Mouse (Mus musculus) MEL (cell line): ENCODE measurements at regions not wholly inside any gene's neighbourhood (a gene's known extent, or its start where the extent isn't known, plus 50 kb on each side); places are given as distances from the start of the nearest gene placed in this dataset.

Source experiments
- DNase-seq: peaks from one replicate; pipeline ENCODE4 v3.0.0; 2011; ENCODE audit warnings: low read depth, low spot score
- H3K27ac ChIP-seq: 2 replicates; pipeline ENCODE4 v1.5.1; 2012; ENCODE audit warnings: low read depth, mild to moderate bottlenecking, control low read depth, low read length, moderate library complexity; ENCODE audit not compliant: control insufficient read depth
- H3K27me3 ChIP-seq, 2 experiments: fragments of 150-350 bp in 1 of 2; sonication (generic) in 1 of 2; 2 replicates each; pipeline ENCODE4 v1.6.1; 2012; ENCODE audit warnings: low read length in 2 of 2, mild to moderate bottlenecking in 2 of 2, improper control_type of control experiment in 1 of 2, moderate library complexity in 1 of 2; ENCODE audit not compliant: insufficient read depth in 2 of 2, control insufficient read depth in 1 of 2
- H3K36me3 ChIP-seq, 2 experiments: 2 replicates each; pipeline ENCODE4 v1.6.1; 2012 to 2014; ENCODE audit warnings: low read length in 2 of 2, improper control_type of control experiment in 1 of 2, inconsistent platforms in 1 of 2, mild to moderate bottlenecking in 1 of 2; ENCODE audit not compliant: insufficient read depth in 2 of 2, control insufficient read depth in 1 of 2
- H3K4me1 ChIP-seq, 2 experiments: fragments of 150-350 bp in 1 of 2; sonication (generic) in 1 of 2; 2 replicates each; pipeline ENCODE4 v1.6.1; 2012; ENCODE audit warnings: low read length in 2 of 2, improper control_type of control experiment in 1 of 2, mild to moderate bottlenecking in 1 of 2; ENCODE audit not compliant: insufficient read depth in 2 of 2, control insufficient read depth in 1 of 2
- H3K4me3 ChIP-seq, 2 experiments: fragments of 150-350 bp in 1 of 2; sonication (generic) in 1 of 2; 2 replicates each; pipeline ENCODE4 v1.5.1; 2012; ENCODE audit warnings: low read depth in 2 of 2, low read length in 2 of 2, mild to moderate bottlenecking in 2 of 2, moderate library complexity in 2 of 2, control low read depth in 1 of 2, improper control_type of control experiment in 1 of 2; ENCODE audit not compliant: control insufficient read depth in 1 of 2, insufficient read depth in 1 of 2
- H3K79me2 ChIP-seq: 2 replicates; pipeline ENCODE4 v1.6.1; 2012; ENCODE audit warnings: mild to moderate bottlenecking, low read length, moderate library complexity; ENCODE audit not compliant: control insufficient read depth, poor library complexity, insufficient read depth
- H3K9ac ChIP-seq: 2 replicates; pipeline ENCODE4 v1.6.1; 2012; ENCODE audit warnings: low read depth, mild to moderate bottlenecking, control low read depth, low read length, moderate library complexity; ENCODE audit not compliant: control insufficient read depth, poor library complexity, severe bottlenecking
- H3K9me3 ChIP-seq: fragments of 150-350 bp; sonication (generic); replicated peaks from 2 replicates; pipeline ENCODE4 v1.6.1; 2012; ENCODE audit warnings: mild to moderate bottlenecking, low read length, improper control_type of control experiment, moderate library complexity; ENCODE audit not compliant: insufficient read depth
- BHLHE40 ChIP-seq: IDR thresholded peaks from 2 replicates; pipeline ENCODE4 v1.6.1; 2012; ENCODE audit warnings: low read depth, mild to moderate bottlenecking, inconsistent platforms, low read length, improper control_type of control experiment, borderline replicate concordance
- CHD1 ChIP-seq: IDR thresholded peaks from 2 replicates; pipeline ENCODE4 v1.6.1; 2012; ENCODE audit warnings: low read depth, mild to moderate bottlenecking, inconsistent platforms, low read length, improper control_type of control experiment
- CTCF ChIP-seq, 3 experiments: IDR thresholded peaks in 2 of 3; conservative IDR thresholded peaks in 1 of 3; 2 replicates each; pipeline ENCODE4 v1.5.1; 2011 to 2012; ENCODE audit warnings: low read length in 3 of 3, low read depth in 2 of 3, mild to moderate bottlenecking in 2 of 3, improper control_type of control experiment in 1 of 3, inconsistent platforms in 1 of 3, mixed read lengths in 1 of 3, moderate library complexity in 1 of 3; ENCODE audit not compliant: control insufficient read depth in 1 of 3, insufficient read depth in 1 of 3, poor library complexity in 1 of 3, severe bottlenecking in 1 of 3
- E2F4 ChIP-seq: IDR thresholded peaks from 2 replicates; pipeline ENCODE4 v1.6.1; 2011; ENCODE audit warnings: low read depth, low read length, improper control_type of control experiment, borderline replicate concordance
- ELF1 ChIP-seq: IDR thresholded peaks from 2 replicates; pipeline ENCODE4 v1.6.1; 2014; ENCODE audit warnings: low read depth, mild to moderate bottlenecking, inconsistent platforms, low read length, improper control_type of control experiment, moderate library complexity
- ETS1 ChIP-seq: IDR thresholded peaks from 2 replicates; pipeline ENCODE4 v1.6.1; 2012; ENCODE audit warnings: low read depth, mild to moderate bottlenecking, inconsistent platforms, low read length, improper control_type of control experiment, moderate library complexity
- GATA1 ChIP-seq: IDR thresholded peaks from 2 replicates; pipeline ENCODE4 v1.6.1; 2011; ENCODE audit warnings: low read depth, low read length, improper control_type of control experiment
- HCFC1 ChIP-seq: IDR thresholded peaks from 2 replicates; pipeline ENCODE4 v1.6.1; 2012; ENCODE audit warnings: low read depth, mild to moderate bottlenecking, inconsistent platforms, low read length, improper control_type of control experiment, moderate library complexity
- MAFK ChIP-seq: IDR thresholded peaks from 2 replicates; pipeline ENCODE4 v1.6.1; 2011; ENCODE audit warnings: low read depth, mild to moderate bottlenecking, low read length, improper control_type of control experiment, borderline replicate concordance
- MAX ChIP-seq: IDR thresholded peaks from 2 replicates; pipeline ENCODE4 v1.6.1; 2011; ENCODE audit warnings: low read length, improper control_type of control experiment
- MXI1 ChIP-seq: IDR thresholded peaks from 2 replicates; pipeline ENCODE4 v1.6.1; 2011; ENCODE audit warnings: mild to moderate bottlenecking, low read depth, low read length, improper control_type of control experiment
- NELFE ChIP-seq: IDR thresholded peaks from 2 replicates; pipeline ENCODE4 v1.6.1; 2011; ENCODE audit warnings: low read depth, low read length, improper control_type of control experiment
- NRF1 ChIP-seq: IDR thresholded peaks from 2 replicates; pipeline ENCODE4 v1.6.1; 2014; ENCODE audit warnings: low read depth, mild to moderate bottlenecking, inconsistent platforms, low read length, improper control_type of control experiment, moderate library complexity; ENCODE audit not compliant: poor library complexity, insufficient read depth, severe bottlenecking
- POLR2A ChIP-seq, 2 experiments: IDR thresholded peaks; 2 replicates each; pipeline ENCODE4 v1.6.1; 2011 to 2012; ENCODE audit warnings: low read length in 2 of 2, mild to moderate bottlenecking in 2 of 2, control low read depth in 1 of 2, improper control_type of control experiment in 1 of 2, low read depth in 1 of 2, moderate library complexity in 1 of 2; ENCODE audit not compliant: control insufficient read depth in 1 of 2, insufficient read depth in 1 of 2, poor library complexity in 1 of 2
- POLR2AphosphoS2 ChIP-seq: IDR thresholded peaks from 2 replicates; pipeline ENCODE4 v1.6.1; 2011; ENCODE audit warnings: low read length, improper control_type of control experiment
- POLR2AphosphoS5 ChIP-seq: IDR thresholded peaks from 2 replicates; pipeline ENCODE4 v1.6.1; 2012; ENCODE audit warnings: low read depth, borderline replicate concordance, mild to moderate bottlenecking, inconsistent platforms, low read length, moderate library complexity, mixed read lengths
- RAD21 ChIP-seq: IDR thresholded peaks from 2 replicates; pipeline ENCODE4 v1.6.1; 2011; ENCODE audit warnings: mild to moderate bottlenecking, low read depth, low read length, improper control_type of control experiment
- RCOR1 ChIP-seq: IDR thresholded peaks from 2 replicates; pipeline ENCODE4 v1.6.1; 2012; ENCODE audit warnings: low read depth, mild to moderate bottlenecking, inconsistent platforms, low read length, improper control_type of control experiment
- SIN3A ChIP-seq: IDR thresholded peaks from 2 replicates; pipeline ENCODE4 v1.6.1; 2012; ENCODE audit warnings: low read length, improper control_type of control experiment, inconsistent platforms
- SMC3 ChIP-seq: IDR thresholded peaks from 2 replicates; pipeline ENCODE4 v1.6.1; 2011; ENCODE audit warnings: low read depth, low read length, improper control_type of control experiment
- TAL1 ChIP-seq: IDR thresholded peaks from 2 replicates; pipeline ENCODE4 v1.6.1; 2012; ENCODE audit warnings: mild to moderate bottlenecking, inconsistent platforms, low read length, moderate library complexity, mixed read lengths
- TCF12 ChIP-seq: IDR thresholded peaks from 2 replicates; pipeline ENCODE4 v1.6.1; 2014; ENCODE audit warnings: low read depth, mild to moderate bottlenecking, inconsistent platforms, low read length, improper control_type of control experiment, moderate library complexity
- UBTF ChIP-seq: IDR thresholded peaks from 2 replicates; pipeline ENCODE4 v1.6.1; 2012; ENCODE audit warnings: low read depth, mild to moderate bottlenecking, inconsistent platforms, low read length, improper control_type of control experiment, moderate library complexity, borderline replicate concordance; ENCODE audit not compliant: insufficient read depth
- USF2 ChIP-seq, 2 experiments: IDR thresholded peaks; 2 replicates each; pipeline ENCODE4 v1.6.1; 2011 to 2012; ENCODE audit warnings: improper control_type of control experiment in 2 of 2, low read length in 2 of 2, borderline replicate concordance in 1 of 2, inconsistent platforms in 1 of 2, low read depth in 1 of 2, mild to moderate bottlenecking in 1 of 2; ENCODE audit not compliant: insufficient read depth in 1 of 2
- ZC3H11A ChIP-seq: IDR thresholded peaks from 2 replicates; pipeline ENCODE4 v1.6.1; 2012; ENCODE audit warnings: low read depth, mild to moderate bottlenecking, inconsistent platforms, low read length, improper control_type of control experiment
- ZMIZ1 ChIP-seq: IDR thresholded peaks from 2 replicates; pipeline ENCODE4 v1.6.1; 2012; ENCODE audit warnings: low read depth, mild to moderate bottlenecking, inconsistent platforms, low read length, improper control_type of control experiment, moderate library complexity
- ZNF384 ChIP-seq: IDR thresholded peaks from 2 replicates; pipeline ENCODE4 v1.6.1; 2012; ENCODE audit warnings: low read depth, mild to moderate bottlenecking, inconsistent platforms, low read length, improper control_type of control experiment

GRCm38 (mm10) chr4:89040856-89041255 is 96.1 kb upstream of the Mtap start:
- no peaks in the 10 kb centered on the region for H3K9me3 ChIP-seq
- no peak overlapping the region for H3K9ac ChIP-seq
- DNase-seq = no peak
- TF ChIP-seq MAFK (no peak), RAD21 (no peak), POLR2AphosphoS2 (no peak), TAL1 (no peak), UBTF (no peak), MAX (no peak), SMC3 (no peak), BHLHE40 (no peak), E2F4 (no peak), CTCF (IDR thresholded peaks at IDR 0.05 in 2 of 3, conservative IDR thresholded peaks at IDR 0.05 in 1 of 3; ENCODE audit: control insufficient read depth in 1 of 3, insufficient read depth in 1 of 3, low read depth in 2 of 3, low read length in 3 of 3, poor library complexity in 1 of 3, severe bottlenecking in 1 of 3) (no peak), ELF1 (no peak), MXI1 (no peak), ZMIZ1 (no peak), HCFC1 (no peak), TCF12 (no peak), GATA1 (no peak), POLR2A (IDR thresholded peaks at IDR 0.05; ENCODE audit: control insufficient read depth in 1 of 2, insufficient read depth in 1 of 2, low read depth in 1 of 2, low read length in 2 of 2, poor library complexity in 1 of 2) (no peak), SIN3A (no peak), POLR2AphosphoS5 (no peak)
- no peak overlapping the region for H3K4me3 ChIP-seq
- H3K27me3 ChIP-seq = no peaks in the 10 kb centered on the region
- no peak overlapping the region for H3K27ac ChIP-seq
- peaks cover 10 to 13% of the 10 kb centered on the region in 2 experiments for H3K4me1 ChIP-seq
- H3K36me3 ChIP-seq = peaks cover 0 to 36% of the 10 kb centered on the region in 2 experiments; a peak in 2 of 4 replicates
- H3K79me2 ChIP-seq = no peaks in the 10 kb centered on the region

- no peaks in the 10 kb centered on the region for H3K9me3 ChIP-seq
- no peak overlapping the region for H3K27ac ChIP-seq
- peaks cover 0 to 26% of the 10 kb centered on the region in 2 experiments; a peak in 2 of 4 replicates for H3K36me3 ChIP-seq
- H3K9ac ChIP-seq = no peak overlapping the region
- H3K27me3 ChIP-seq = no peaks in the 10 kb centered on the region; a peak in 1 of 4 replicates
- H3K4me1 ChIP-seq = peaks cover 4 to 10% of the 10 kb centered on the region in 2 experiments
- H3K79me2 ChIP-seq = no peaks in the 10 kb centered on the region
- DNase-seq = no peak
- TF ChIP-seq NELFE (no peak), HCFC1 (no peak), SMC3 (no peak), CHD1 (no peak), ZC3H11A (no peak), ZNF384 (no peak), USF2 (IDR thresholded peaks at IDR 0.05; ENCODE audit: borderline replicate concordance in 1 of 2, insufficient read depth in 1 of 2, low read depth in 1 of 2, low read length in 2 of 2) (no peak), SIN3A (no peak), NRF1 (no peak), GATA1 (no peak), UBTF (no peak), RCOR1 (no peak), ZMIZ1 (no peak), ETS1 (no peak), ELF1 (no peak), MAFK (no peak)
- TF ChIP-seq, all 39 proteins: peak for 0
- no peak overlapping the region for H3K4me3 ChIP-seq
These were observed 98.0 kb upstream of the Mtap start for GRCm38 (mm10) chr4:89038906-89039305.
